Mouse (Mus musculus) CD4-positive, CD25-positive, alpha-beta regulatory T cell, adult 4 months (primary cell): ENCODE results near the gene Acer3. TPM values are rescaled to one million over a fixed set of nuclear protein-coding genes. Genes with fewer than 3 reads are reported as not detected.

Experiments
- ATAC-seq: one replicate; pipeline ENCODE4 v1.8.0; 2017
- polyA plus RNA-seq, 2 experiments: library from polyadenylated mRNA; unstranded; fragments of 100-300 nt; shearing (Covaris generic); gene quantifications; one replicate each; pipeline ENCODE4 v1.2.1; 2017

Acer3 gene
- polyA plus RNA-seq, 2 experiments from 2014 or later = 9.3 to 17.1 TPM

DNA sequence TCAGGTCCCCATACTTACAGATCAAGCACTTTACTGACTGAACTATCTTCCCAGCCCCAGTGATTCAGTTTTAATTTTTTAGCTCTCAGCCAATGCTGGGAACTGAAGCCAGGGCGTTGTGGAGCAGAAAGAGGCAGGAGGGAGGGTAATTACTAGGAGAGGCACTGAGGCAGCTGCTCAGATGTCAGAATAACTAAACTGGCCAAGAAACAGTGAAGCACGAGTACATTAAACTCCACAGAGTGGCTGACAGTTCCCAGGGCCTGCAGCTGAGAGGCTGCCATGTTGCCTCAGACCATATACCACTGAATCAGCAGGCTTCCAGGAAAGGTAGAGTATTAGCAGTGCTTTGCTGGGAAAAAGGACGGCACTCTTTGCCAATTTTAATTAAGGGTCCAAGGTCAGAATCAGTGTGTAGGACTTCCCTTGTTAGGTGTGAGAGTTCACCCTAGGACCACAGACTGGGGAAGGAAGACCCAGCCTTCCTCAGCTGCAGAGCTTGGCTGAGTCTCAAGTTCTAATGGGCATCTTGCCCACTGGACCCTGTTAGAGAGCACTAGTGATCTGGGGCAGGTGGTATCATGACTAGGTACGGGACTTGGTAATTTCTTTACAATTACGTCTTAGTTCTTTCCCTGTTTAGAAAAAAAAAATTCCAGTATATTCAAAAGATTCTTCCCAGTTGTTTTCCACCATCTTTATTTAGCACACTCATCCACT, 11.8 kb upstream of the Acer3 start:
- no peak for ATAC-seq

GRCm38 (mm10) chr7:98331932-98332331, 10.9 kb upstream of the Acer3 start:
- no peak for ATAC-seq

DNA sequence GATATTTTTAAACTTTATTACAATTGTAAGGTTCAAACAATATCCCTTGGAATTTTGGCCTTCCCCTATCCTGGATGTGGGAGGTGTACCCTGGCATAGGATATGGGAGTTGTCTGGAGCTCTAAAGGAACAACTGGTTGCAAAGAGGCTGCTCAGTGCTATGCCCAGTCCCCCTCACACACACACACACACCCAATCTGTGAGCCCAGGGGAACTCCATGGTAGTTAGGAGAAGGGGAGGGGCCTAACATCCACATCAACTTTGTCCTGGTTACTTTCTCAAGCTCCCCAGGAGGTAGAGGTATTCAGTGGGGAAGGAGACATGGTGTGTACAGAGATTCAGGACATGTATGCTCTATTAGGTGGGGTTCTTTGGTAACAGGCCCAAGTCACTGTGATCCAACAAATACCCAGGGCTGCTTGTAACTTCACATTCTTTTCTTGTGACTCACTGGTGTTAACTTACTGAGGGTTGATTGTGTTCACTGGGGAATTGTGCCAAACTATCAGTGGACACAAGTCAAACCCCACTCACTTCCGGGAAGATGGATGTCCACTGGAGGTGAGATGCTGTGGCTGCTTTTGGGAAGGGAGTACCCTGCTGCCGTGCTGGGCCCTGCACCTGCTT, 9.5 kb upstream of the Acer3 start:
- no peak for ATAC-seq

- ATAC-seq = no peak
Measured at GRCm38 (mm10) chr7:98329651-98330374, 8.8 kb upstream of the Acer3 start.

GRCm38 (mm10) chr7:98328311-98328710, 7.3 kb upstream of the Acer3 start:
- no peak for ATAC-seq

- no peak for ATAC-seq
Measured at GRCm38 (mm10) chr7:98326051-98326450, 5.0 kb upstream of the Acer3 start.

- no peak for ATAC-seq
Measured at GRCm38 (mm10) chr7:98324228-98324627, 3.2 kb upstream of the Acer3 start.

DNA sequence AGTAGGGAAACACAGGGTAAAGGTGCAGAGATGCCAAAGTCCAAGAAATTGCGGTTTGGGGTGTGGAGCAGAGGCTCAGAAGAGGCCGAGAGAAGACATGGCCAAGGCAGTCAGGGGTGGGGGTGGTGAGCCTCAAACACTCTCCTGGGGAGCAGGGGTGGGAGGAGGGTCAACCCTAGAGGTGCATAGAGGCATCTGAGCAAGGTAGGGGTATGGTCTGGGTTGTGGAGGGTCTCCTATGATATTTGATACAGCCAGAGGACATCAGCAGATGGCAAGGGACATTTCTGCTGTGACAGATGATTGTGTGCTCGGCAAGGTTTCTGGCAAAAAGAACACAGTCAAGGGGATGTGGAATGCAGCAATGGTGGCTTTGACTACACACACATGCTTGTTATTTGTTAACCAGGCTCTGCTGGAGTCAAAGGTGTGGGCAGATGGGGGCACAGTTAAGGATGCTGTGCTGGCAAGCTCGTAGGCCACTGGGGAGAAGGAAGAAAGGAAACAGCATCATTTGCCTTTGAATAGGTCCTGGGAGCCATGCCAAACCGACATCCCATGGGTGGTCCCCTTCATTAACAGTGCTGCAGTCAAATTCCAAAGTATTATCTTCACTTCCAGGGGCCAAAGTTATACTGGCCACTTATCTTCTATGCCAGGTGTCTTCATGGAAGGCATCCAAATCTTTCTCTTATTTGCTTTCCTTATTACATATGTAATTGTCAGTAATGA, 2.4 kb upstream of the Acer3 start:
- no peak for ATAC-seq

GRCm38 (mm10) chr7:98322415-98322814, 1.4 kb upstream of the Acer3 start:
- ATAC-seq = no peak

DNA sequence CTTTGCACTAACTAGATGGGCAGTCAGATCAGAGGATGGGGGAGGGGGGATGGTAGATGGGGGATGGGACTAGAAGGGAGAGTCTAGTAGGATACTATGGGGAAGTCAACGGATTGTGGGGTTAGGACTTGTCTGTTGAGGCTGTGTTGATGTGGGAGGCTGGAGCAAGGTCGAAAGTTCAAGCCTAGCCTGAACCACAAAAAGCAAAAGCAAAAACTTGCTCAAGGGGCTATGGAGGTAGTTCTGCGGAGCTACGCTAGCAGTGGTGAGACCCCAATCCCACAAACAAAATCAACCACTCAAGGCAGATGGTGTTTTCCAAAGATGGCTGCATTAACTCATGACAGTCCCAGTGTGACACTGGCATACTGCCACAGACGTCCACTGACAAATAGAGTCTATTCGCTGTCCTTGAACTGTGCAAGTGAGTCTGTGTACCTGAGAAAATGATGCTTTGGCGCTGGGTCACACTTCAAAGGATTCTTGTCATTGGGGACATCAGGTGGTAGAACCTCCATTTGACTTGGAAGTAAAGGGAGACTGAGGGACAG, 927 bp downstream of the Acer3 start:
- ATAC-seq = no peak

- no peak for ATAC-seq
Measured at GRCm38 (mm10) chr7:98316568-98316967, 4.4 kb downstream of the Acer3 start.

GRCm38 (mm10) chr7:98315087-98315486, 5.9 kb downstream of the Acer3 start:
- no peak for ATAC-seq

- ATAC-seq = no peak
Measured at GRCm38 (mm10) chr7:98312185-98312920, 8.7 kb downstream of the Acer3 start.

DNA sequence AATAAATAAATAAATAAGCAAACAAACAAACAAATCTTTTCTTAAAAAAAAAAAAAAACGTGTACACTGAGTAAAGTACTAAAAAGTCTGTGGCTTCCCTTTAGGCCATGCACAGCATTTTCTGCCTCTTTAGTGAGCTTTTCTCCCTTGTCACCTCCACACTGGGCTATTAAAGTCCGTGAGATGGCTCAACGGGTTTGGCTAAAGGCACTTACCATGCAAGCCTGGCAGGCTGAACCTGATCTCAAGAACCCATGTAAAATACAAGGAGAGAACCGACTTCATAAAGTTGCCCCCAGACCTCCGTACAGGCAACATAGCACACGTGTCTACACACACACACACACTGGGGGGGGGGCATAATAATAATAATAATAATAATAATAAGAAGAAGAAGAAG, 10.7 kb downstream of the Acer3 start:
- ATAC-seq = no peak

DNA sequence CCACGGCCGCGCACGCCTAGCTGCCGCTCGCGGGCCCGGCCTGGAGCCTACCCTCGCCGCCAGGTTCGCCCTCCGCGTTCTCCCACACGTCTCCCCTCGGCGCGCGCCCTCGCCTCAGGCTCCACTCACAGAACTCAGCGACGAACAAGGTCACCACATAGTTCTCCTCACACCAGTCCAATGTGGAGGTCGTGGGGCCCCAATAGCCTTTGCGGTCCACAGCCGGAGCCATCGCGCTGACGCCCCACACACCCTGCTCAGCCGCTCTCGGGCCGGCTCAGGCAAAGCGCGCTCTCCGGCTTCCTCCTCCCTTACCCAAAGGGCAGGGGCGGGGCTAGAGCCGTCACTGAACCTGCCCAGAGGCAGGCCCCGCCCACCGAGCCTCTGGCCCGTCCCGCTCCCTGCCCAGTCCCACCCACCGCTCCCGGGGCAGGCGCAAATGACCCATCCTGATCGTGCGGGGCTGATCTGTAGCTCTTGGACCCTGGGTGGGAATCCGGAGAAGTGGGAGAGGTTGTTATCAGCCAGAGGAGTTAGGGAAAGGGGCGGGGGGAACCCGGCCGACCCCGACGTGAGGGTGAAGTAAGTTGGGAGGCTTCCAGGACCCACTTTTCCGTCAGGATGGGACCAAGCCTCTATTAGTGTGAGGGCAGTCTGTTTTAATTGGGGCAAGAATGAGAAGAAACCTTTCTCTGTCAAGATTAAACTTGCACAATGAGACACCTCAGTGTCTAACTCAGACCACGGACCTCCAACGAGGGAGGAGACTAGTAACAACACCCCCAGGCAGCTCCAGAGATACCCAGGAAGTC, 11.6 kb downstream of the Acer3 start:
- ATAC-seq = peak; percentile 98

- ATAC-seq = no peak
Measured at GRCm38 (mm10) chr7:98308607-98309218, 12.3 kb downstream of the Acer3 start.

- ATAC-seq = no peak
Measured at GRCm38 (mm10) chr7:98307921-98308606, 12.9 kb downstream of the Acer3 start.

GRCm38 (mm10) chr7:98307411-98307810, 13.6 kb downstream of the Acer3 start:
- ATAC-seq = no peak

GRCm38 (mm10) chr7:98292901-98293300, 28.1 kb downstream of the Acer3 start:
- ATAC-seq = no peak

GRCm38 (mm10) chr7:98289585-98289984, 31.4 kb downstream of the Acer3 start:
- ATAC-seq = no peak
